Mouse (Mus musculus) neural tube, embryonic 14.5 days (tissue): Measurements from ENCODE around the gene Fam214b. TPM values are rescaled to one million over a fixed set of nuclear protein-coding genes. Genes with fewer than 3 reads are reported as not detected.

Experiments
- polyA plus RNA-seq: library from polyadenylated mRNA; unstranded; fragments of >200 nt; fragmentation: Nextera tagmentation; extraction: Ambion mirVana; gene quantifications from 2 replicates; pipeline ENCODE4 v1.2.1, GENCODE M21; 2014

Gene Fam214b
- polyA plus RNA-seq, 1 experiment from 2014 or later, result 25.2 TPM

Other genes with a start within 250 kb of the Fam214b start
- gene Fam205a1, start 192.3 kb downstream of the Fam214b start, polyA plus RNA-seq, result 0.12 and 0.23 TPM in 2 replicates
- gene Gm12394, start 189.4 kb downstream of the Fam214b start, polyA plus RNA-seq, result 0.79 and 0.84 TPM in 2 replicates
- gene Fam205c, start 172.0 kb downstream of the Fam214b start, polyA plus RNA-seq, result 2.1 and 4.8 TPM in 2 replicates
- gene Phf24, start 129.6 kb downstream of the Fam214b start, polyA plus RNA-seq, result 41.1 and 48.7 TPM in 2 replicates
- gene Dnajb5, start 96.4 kb downstream of the Fam214b start, polyA plus RNA-seq, result 44.1 and 44.7 TPM in 2 replicates
- 0.50 and 1.1 TPM in 2 replicates for gene 1700022I11Rik, start 76.6 kb downstream of the Fam214b start, polyA plus RNA-seq
- 435 and 534 TPM in 2 replicates for gene Vcp, start 45.7 kb downstream of the Fam214b start, polyA plus RNA-seq
- gene Fancg, start 35.7 kb downstream of the Fam214b start, polyA plus RNA-seq, result 18.9 and 21.6 TPM in 2 replicates
- 24.6 and 26.4 TPM in 2 replicates for gene Pigo, start 20.4 kb downstream of the Fam214b start, polyA plus RNA-seq
- 223 and 227 TPM in 2 replicates for gene Stoml2, start 14.5 kb downstream of the Fam214b start, polyA plus RNA-seq
- gene Unc13b, start 12.7 kb upstream of the Fam214b start, polyA plus RNA-seq, result 17.5 and 20.3 TPM in 2 replicates
- gene Atp8b5, start 220.9 kb upstream of the Fam214b start, polyA plus RNA-seq, result 0.68 and 0.86 TPM in 2 replicates